Mouse (Mus musculus) bone marrow macrophage, adult 2 months (primary cell): ENCODE measurements around the gene Mgea5.

Experiments used
- CTCF ChIP-seq: IDR thresholded peaks from 2 replicates; pipeline ENCODE4 v1.5.1; 2012; ENCODE audit warnings: low read depth, mild to moderate bottlenecking, low read length, moderate library complexity
- POLR2A ChIP-seq: IDR thresholded peaks from 2 replicates; pipeline ENCODE4 v1.6.1; 2012; ENCODE audit warnings: mild to moderate bottlenecking, low read depth, low read length, borderline replicate concordance

GRCm38 (mm10) chr19:45740817-45741216 is 42.8 kb downstream of the Mgea5 start:
- no peak for TF ChIP-seq POLR2A
- TF ChIP-seq CTCF = no peak
